Mouse (Mus musculus): ENCODE results near the gene Igfbpl1. TPM values are rescaled to one million over a fixed set of nuclear protein-coding genes. Genes with fewer than 3 reads are reported as not detected.

Gene Igfbpl1
- polyA plus RNA-seq, 1 experiment from 2014 or later = 47.2 TPM

- no peaks in the 10 kb centered on the region for H3K36me3 ChIP-seq
- H3K9me3 ChIP-seq (replicated peaks) = no peaks in the 10 kb centered on the region
- peaks cover 4% of the 10 kb centered on the region; the same call in 1 of the 2 replicates for H3K4me1 ChIP-seq
- H3K27ac ChIP-seq = no peak overlapping the region
- no peak overlapping the region for H3K4me2 ChIP-seq (replicated peaks)
- H3K27me3 ChIP-seq = peaks cover 13% of the 10 kb centered on the region; the same call in 1 of the 2 replicates
- no peak overlapping the region for H3K4me3 ChIP-seq
- H3K9ac ChIP-seq = no peak overlapping the region
- 93% methylated on average over 2 of the region's 2 CpGs for WGBS
- no peak for ATAC-seq (ENCODE audit: low FRiP score)
Measured at GRCm38 (mm10) chr4:45846263-45846662, 19.5 kb upstream of the Igfbpl1 start.

- ATAC-seq (ENCODE audit: low FRiP score) = no peak
- 51% methylated on average over 14 of the region's 14 CpGs for WGBS
- Histone ChIP-seq H3K27me3 (peaks cover 11% of the 10 kb centered on the region; the same call in 1 of the 2 replicates), H3K9me3 (replicated peaks) (no peaks in the 10 kb centered on the region), H3K27ac (no peak overlapping the region), H3K4me1 (peaks cover 2% of the 10 kb centered on the region; the same call in 1 of the 2 replicates), H3K36me3 (no peaks in the 10 kb centered on the region), H3K4me2 (replicated peaks) (no peak overlapping the region), H3K4me3 (no peak overlapping the region), H3K9ac (no peak overlapping the region)
Measured at GRCm38 (mm10) chr4:45844355-45844754, 17.6 kb upstream of the Igfbpl1 start.

- WGBS = 37% methylated on average over 5 of the region's 5 CpGs
- H3K36me3 ChIP-seq = no peaks in the 10 kb centered on the region
- H3K4me2 ChIP-seq (replicated peaks) = no peak overlapping the region
- H3K27ac ChIP-seq = no peak overlapping the region
- peaks cover 24% of the 10 kb centered on the region for H3K4me1 ChIP-seq
- H3K27me3 ChIP-seq = peaks cover 4% of the 10 kb centered on the region
- H3K9me3 ChIP-seq (replicated peaks) = no peaks in the 10 kb centered on the region
- H3K4me3 ChIP-seq = no peak overlapping the region
- no peak for ATAC-seq (ENCODE audit: low FRiP score)
- no peak overlapping the region for H3K9ac ChIP-seq
Measured at GRCm38 (mm10) chr4:45833461-45833860, 6.7 kb upstream of the Igfbpl1 start.

GRCm38 (mm10) chr4:45831996-45832395 is 5.3 kb upstream of the Igfbpl1 start:
- Histone ChIP-seq H3K27me3 (peaks cover 17% of the 10 kb centered on the region), H3K9ac (no peak overlapping the region), H3K27ac (no peak overlapping the region), H3K36me3 (no peaks in the 10 kb centered on the region), H3K4me3 (no peak overlapping the region), H3K4me2 (replicated peaks) (no peak overlapping the region), H3K4me1 (peaks cover 24% of the 10 kb centered on the region), H3K9me3 (replicated peaks) (no peaks in the 10 kb centered on the region)
- WGBS = 87% methylated on average over 7 of the region's 7 CpGs
- ATAC-seq (ENCODE audit: low FRiP score) = no peak

- H3K4me2 ChIP-seq (replicated peaks) = peak overlapping the region; percentile 5; the same call in 1 of the 2 replicates
- no peaks in the 10 kb centered on the region for H3K9me3 ChIP-seq (replicated peaks)
- peaks cover 32% of the 10 kb centered on the region for H3K4me1 ChIP-seq
- WGBS = 24% methylated on average over 13 of the region's 13 CpGs
- peak; percentile 47 for ATAC-seq (ENCODE audit: low FRiP score)
- H3K27me3 ChIP-seq = peaks cover 35% of the 10 kb centered on the region
- no peak overlapping the region for H3K9ac ChIP-seq
- H3K27ac ChIP-seq = peak overlapping the region; percentile 88
- no peak overlapping the region for H3K4me3 ChIP-seq
- H3K36me3 ChIP-seq = no peaks in the 10 kb centered on the region
Measured at GRCm38 (mm10) chr4:45829907-45830759, 3.4 kb upstream of the Igfbpl1 start.

- Histone ChIP-seq H3K36me3 (no peaks in the 10 kb centered on the region), H3K27me3 (peaks cover 50% of the 10 kb centered on the region), H3K27ac (peak overlapping the region; percentile 92), H3K4me3 (peak overlapping the region; percentile 58), H3K9ac (peak overlapping the region; percentile 86), H3K9me3 (replicated peaks) (no peaks in the 10 kb centered on the region), H3K4me2 (replicated peaks) (peak overlapping the region; percentile 67), H3K4me1 (peaks cover 55% of the 10 kb centered on the region)
- 23% methylated on average over 14 of the region's 14 CpGs for WGBS
- ATAC-seq (ENCODE audit: low FRiP score) = no peak
Measured at GRCm38 (mm10) chr4:45824761-45825556, 1.8 kb downstream of the Igfbpl1 start.

GRCm38 (mm10) chr4:45824049-45824760 is 2.5 kb downstream of the Igfbpl1 start:
- peaks cover 59% of the 10 kb centered on the region for H3K4me1 ChIP-seq
- H3K36me3 ChIP-seq = no peaks in the 10 kb centered on the region
- WGBS = 6% methylated on average over 10 of the region's 10 CpGs
- peak overlapping the region; percentile 86 for H3K9ac ChIP-seq
- H3K9me3 ChIP-seq (replicated peaks) = no peaks in the 10 kb centered on the region
- peak overlapping the region; percentile 58 for H3K4me3 ChIP-seq
- H3K4me2 ChIP-seq (replicated peaks) = peak overlapping the region; percentile 67
- ATAC-seq (ENCODE audit: low FRiP score) = peak; percentile 75
- H3K27me3 ChIP-seq = peaks cover 50% of the 10 kb centered on the region
- peak overlapping the region; percentile 92 for H3K27ac ChIP-seq

GRCm38 (mm10) chr4:45822781-45823575 is 3.7 kb downstream of the Igfbpl1 start:
- peaks cover 42% of the 10 kb centered on the region for H3K27me3 ChIP-seq
- no peaks in the 10 kb centered on the region for H3K9me3 ChIP-seq (replicated peaks)
- H3K36me3 ChIP-seq = no peaks in the 10 kb centered on the region
- ATAC-seq (ENCODE audit: low FRiP score) = 0 out of 2 replicates have a peak, but pooled peaks have one; percentile 5
- H3K4me1 ChIP-seq = peaks cover 71% of the 10 kb centered on the region
- peak overlapping the region; percentile 92 for H3K27ac ChIP-seq
- H3K4me3 ChIP-seq = peak overlapping the region; percentile 58; the same call in 1 of the 2 replicates
- H3K9ac ChIP-seq = peak overlapping the region; percentile 9; the same call in 1 of the 2 replicates
- 15% methylated on average over 11 of the region's 11 CpGs for WGBS
- peak overlapping the region; percentile 67 for H3K4me2 ChIP-seq (replicated peaks)

- H3K36me3 ChIP-seq = no peaks in the 10 kb centered on the region
- 17% methylated on average over 3 of the region's 3 CpGs for WGBS
Measured at GRCm38 (mm10) chr4:45821995-45822394, 4.7 kb downstream of the Igfbpl1 start.

GRCm38 (mm10) chr4:45820074-45820830 is 6.5 kb downstream of the Igfbpl1 start:
- 39% methylated on average over 8 of the region's 8 CpGs for WGBS
- Histone ChIP-seq H3K4me1 (peaks cover 72% of the 10 kb centered on the region), H3K4me3 (0 out of 2 replicates have a peak overlapping the region, but pooled peaks have one; percentile 15)

More at GRCm38 (mm10) chr4:45821995-45822394, 4.7 kb downstream of the Igfbpl1 start:
- Histone ChIP-seq H3K9me3 (replicated peaks) (no peaks in the 10 kb centered on the region), H3K4me3 (no peak overlapping the region), H3K4me1 (peaks cover 73% of the 10 kb centered on the region), H3K4me2 (replicated peaks) (no peak overlapping the region), H3K27me3 (peaks cover 32% of the 10 kb centered on the region), H3K9ac (no peak overlapping the region), H3K27ac (peak overlapping the region; percentile 92)
- ATAC-seq (ENCODE audit: low FRiP score) = no peak

More at GRCm38 (mm10) chr4:45820074-45820830, 6.5 kb downstream of the Igfbpl1 start:
- peaks cover 2% of the 10 kb centered on the region for H3K36me3 ChIP-seq
- no peaks in the 10 kb centered on the region for H3K9me3 ChIP-seq (replicated peaks)
- peaks cover 16% of the 10 kb centered on the region for H3K27me3 ChIP-seq
- peak overlapping the region; percentile 48 for H3K4me2 ChIP-seq (replicated peaks)
- no peak overlapping the region for H3K9ac ChIP-seq
- peak overlapping the region; percentile 96 for H3K27ac ChIP-seq
- ATAC-seq (ENCODE audit: low FRiP score) = no peak

All from hindbrain, embryonic 12.5 days (tissue).